Mouse (Mus musculus) lung, embryonic 15.5 days (tissue): Measurements from ENCODE around the gene Pnkp. TPM values are rescaled to one million over a fixed set of nuclear protein-coding genes. Genes with fewer than 3 reads are reported as not detected.
A peak's percentile ranks its signal among the peaks of the same experiment; 100 is the strongest.

Experiments
- ATAC-seq: fragments of 200-750 bp; cut with Nextera tagmentation; 2 replicates; pipeline ENCODE4 v1.8.0; 2017; ENCODE audit warnings: moderate number of reproducible peaks, borderline replicate concordance; ENCODE audit not compliant: low FRiP score, low TSS enrichment; ENCODE audit errors: extremely low read depth
- H3K27ac ChIP-seq: fragments of 300-500 bp; sonication (generic); 2 replicates; pipeline ENCODE4 v1.5.1; 2015; ENCODE audit warnings: moderate library complexity, mild to moderate bottlenecking, inconsistent platforms
- H3K27me3 ChIP-seq: fragments of 300-500 bp; sonication (generic); 2 replicates; pipeline ENCODE4 v1.6.1; 2015; ENCODE audit warnings: inconsistent platforms
- H3K36me3 ChIP-seq: fragments of 300-500 bp; sonication (generic); 2 replicates; pipeline ENCODE4 v1.6.1; 2015; ENCODE audit warnings: inconsistent platforms
- H3K4me1 ChIP-seq: fragments of 300-500 bp; sonication (generic); 2 replicates; pipeline ENCODE4 v1.6.1; 2015; ENCODE audit warnings: inconsistent platforms
- H3K4me2 ChIP-seq: fragments of 300-500 bp; sonication (generic); 2 replicates; pipeline ENCODE4 v1.6.1; 2015; ENCODE audit warnings: inconsistent platforms, mild to moderate bottlenecking, moderate library complexity
- H3K4me3 ChIP-seq: fragments of 300-500 bp; sonication (generic); 2 replicates; pipeline ENCODE4 v1.5.1; 2015; ENCODE audit warnings: mild to moderate bottlenecking, inconsistent platforms
- H3K9ac ChIP-seq: fragments of 300-500 bp; sonication (generic); 2 replicates; pipeline ENCODE4 v1.6.1; 2015; ENCODE audit warnings: inconsistent platforms
- H3K9me3 ChIP-seq: fragments of 300-500 bp; sonication (generic); 2 replicates; pipeline ENCODE4 v1.6.1; 2016; ENCODE audit warnings: inconsistent platforms
- WGBS: fragments of 180-500 bp; shearing (Covaris S2); methylation state at CpG from one replicate; pipeline ENCODE4 v1.1.7; 2015; 5-methylcytosine and 5-hydroxymethylcytosine counted together
- polyA plus RNA-seq: library from polyadenylated mRNA; unstranded; fragments of >200 nt; fragmentation: Nextera tagmentation; extraction: Ambion mirVana; gene quantifications from 2 replicates; pipeline ENCODE4 v1.2.1, GENCODE M21; 2015

The Pnkp gene
- polyA plus RNA-seq, 1 experiment from 2014 or later, result 37.6 TPM

- H3K36me3 ChIP-seq, result peaks cover 8% of the 10 kb centered on the region; the same call in 1 of the 2 replicates
- H3K27me3 ChIP-seq, result no peaks in the 10 kb centered on the region
- peaks cover 66% of the 10 kb centered on the region for H3K4me1 ChIP-seq
- ATAC-seq, result no peak
- no peaks in the 10 kb centered on the region for H3K9me3 ChIP-seq
- peak overlapping the region; percentile 53 for H3K4me3 ChIP-seq
- WGBS, result 35% methylated on average over 10 of the region's 10 CpGs
- peak overlapping the region; percentile 97 for H3K4me2 ChIP-seq
- H3K9ac ChIP-seq, result peak overlapping the region; percentile 69
- peak overlapping the region; percentile 98 for H3K27ac ChIP-seq
Observed at GRCm38 (mm10) chr7:44855036-44855435, 1.9 kb upstream of the Pnkp start.

GRCm38 (mm10) chr7:44856265-44856916 lies 548 bp upstream of the Pnkp start:
- H3K27ac ChIP-seq, result peak overlapping the region; percentile 95
- H3K9ac ChIP-seq, result peak overlapping the region; percentile 80
- 58% methylated on average over 9 of the region's 9 CpGs for WGBS

DNA sequence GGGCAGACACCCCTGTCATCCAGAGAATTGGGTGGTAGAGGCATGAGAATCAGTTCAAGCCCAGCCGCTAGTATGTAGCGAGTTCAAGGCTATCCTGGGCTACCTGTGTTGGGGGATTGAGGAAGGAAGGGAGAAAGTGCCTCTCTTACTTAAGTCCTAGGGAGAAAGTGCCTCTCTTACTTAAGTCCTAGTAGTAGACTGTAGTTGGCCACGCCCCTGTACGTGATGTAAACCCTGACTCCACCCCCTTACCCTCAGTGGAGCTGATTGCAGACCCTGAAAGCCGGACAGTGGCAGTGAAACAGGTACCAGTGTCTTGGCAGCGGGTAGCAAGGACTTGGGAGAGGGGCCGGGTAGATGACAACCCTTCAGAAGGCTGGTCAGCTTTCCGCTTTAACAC lies 966 bp downstream of the Pnkp start:
- WGBS, result 22% methylated on average over 8 of the region's 8 CpGs
- Histone ChIP-seq H3K4me1 (peaks cover 69% of the 10 kb centered on the region), H3K27me3 (no peaks in the 10 kb centered on the region), H3K4me2 (peak overlapping the region; percentile 91), H3K4me3 (peak overlapping the region; percentile 77), H3K9me3 (no peaks in the 10 kb centered on the region), H3K9ac (peak overlapping the region; percentile 80), H3K27ac (peak overlapping the region; percentile 95; the same call in 1 of the 2 replicates), H3K36me3 (peaks cover 17% of the 10 kb centered on the region)
- no peak for ATAC-seq

More at GRCm38 (mm10) chr7:44856265-44856916, 548 bp upstream of the Pnkp start:
- no peaks in the 10 kb centered on the region for H3K27me3 ChIP-seq
- peak overlapping the region; percentile 77 for H3K4me3 ChIP-seq
- ATAC-seq, result no peak
- peaks cover 67% of the 10 kb centered on the region for H3K4me1 ChIP-seq
- H3K4me2 ChIP-seq, result peak overlapping the region; percentile 91
- peaks cover 8% of the 10 kb centered on the region; the same call in 1 of the 2 replicates for H3K36me3 ChIP-seq
- no peaks in the 10 kb centered on the region for H3K9me3 ChIP-seq

GRCm38 (mm10) chr7:44859896-44860295 lies 3.0 kb downstream of the Pnkp start:
- Histone ChIP-seq H3K36me3 (peaks cover 35% of the 10 kb centered on the region), H3K27ac (no peak overlapping the region), H3K4me3 (no peak overlapping the region), H3K4me1 (peaks cover 59% of the 10 kb centered on the region), H3K27me3 (no peaks in the 10 kb centered on the region), H3K9ac (no peak overlapping the region), H3K9me3 (no peaks in the 10 kb centered on the region), H3K4me2 (no peak overlapping the region)
- no peak for ATAC-seq
- 86% methylated on average over 11 of the region's 11 CpGs for WGBS

DNA sequence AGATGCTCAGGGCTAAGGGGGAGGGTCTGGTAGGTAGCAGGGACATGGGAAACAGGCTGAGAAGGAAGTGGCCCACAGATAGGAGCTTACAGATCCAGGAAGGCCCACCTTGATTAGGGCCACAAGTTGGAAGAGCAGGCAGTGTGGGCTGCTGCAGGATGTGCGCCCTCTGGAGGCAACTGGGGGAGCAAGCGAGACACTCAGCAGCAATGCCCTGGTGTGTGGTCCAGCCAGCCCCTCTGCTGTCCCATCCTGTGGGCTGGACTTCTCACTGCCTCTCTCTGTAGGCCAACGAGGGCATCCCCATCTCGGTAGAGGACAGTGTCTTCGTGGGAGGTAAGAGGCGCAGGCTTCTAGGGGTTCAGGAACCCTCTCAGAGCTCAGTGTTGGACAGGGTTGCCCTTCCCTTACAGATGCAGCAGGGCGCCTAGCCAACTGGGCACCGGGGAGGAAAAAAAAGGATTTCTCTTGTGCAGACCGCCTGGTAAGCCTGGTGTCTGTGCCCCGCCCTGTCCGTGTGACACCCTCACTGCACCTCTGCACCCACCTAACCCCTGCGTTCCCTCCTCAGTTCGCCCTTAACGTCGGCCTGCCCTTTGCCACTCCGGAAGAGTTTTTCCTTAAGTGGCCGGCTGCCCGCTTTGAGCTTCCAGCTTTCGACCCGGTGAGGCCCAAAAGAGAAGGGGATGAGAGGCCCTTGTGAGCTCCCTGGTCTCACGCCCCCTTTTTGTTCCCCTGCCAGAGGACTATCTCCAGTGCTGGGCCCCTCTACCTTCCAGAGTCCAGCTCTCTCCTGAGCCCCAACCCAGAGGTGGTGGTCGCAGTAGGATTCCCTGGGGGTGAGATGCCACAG lies 3.9 kb downstream of the Pnkp start:
- Histone ChIP-seq H3K9ac (no peak overlapping the region), H3K4me3 (peak overlapping the region; percentile 4; the same call in 1 of the 2 replicates), H3K27ac (peak overlapping the region; percentile 67), H3K36me3 (peaks cover 43% of the 10 kb centered on the region), H3K27me3 (no peaks in the 10 kb centered on the region), H3K9me3 (no peaks in the 10 kb centered on the region), H3K4me1 (peaks cover 60% of the 10 kb centered on the region), H3K4me2 (no peak overlapping the region; the same call in 1 of the 2 replicates)
- ATAC-seq, result peak; percentile 51; the same call in 1 of the 2 replicates
- WGBS, result 38% methylated on average over 22 of the region's 22 CpGs

DNA sequence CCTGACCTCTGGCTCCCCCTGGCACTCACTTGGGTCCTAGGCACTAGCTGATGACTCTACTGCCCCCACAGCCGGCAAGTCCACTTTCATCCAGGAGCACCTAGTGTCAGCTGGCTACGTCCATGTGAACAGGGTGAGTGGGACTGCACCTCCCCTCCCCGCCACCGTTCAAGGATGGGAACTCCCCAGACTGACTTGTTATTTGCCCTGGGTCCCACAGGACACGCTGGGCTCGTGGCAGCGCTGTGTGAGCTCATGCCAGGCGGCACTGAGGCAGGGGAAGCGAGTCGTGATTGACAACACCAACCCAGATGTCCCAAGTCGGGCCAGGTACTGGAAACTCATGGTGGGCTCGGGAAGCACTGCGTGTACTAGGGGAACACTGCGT lies 4.5 kb downstream of the Pnkp start:
- Histone ChIP-seq H3K4me2 (no peak overlapping the region), H3K4me1 (peaks cover 62% of the 10 kb centered on the region), H3K36me3 (peaks cover 43% of the 10 kb centered on the region), H3K9ac (no peak overlapping the region), H3K9me3 (no peaks in the 10 kb centered on the region), H3K27ac (peak overlapping the region; percentile 67), H3K27me3 (no peaks in the 10 kb centered on the region), H3K4me3 (no peak overlapping the region)
- 75% methylated on average over 14 of the region's 14 CpGs for WGBS
- no peak for ATAC-seq

DNA sequence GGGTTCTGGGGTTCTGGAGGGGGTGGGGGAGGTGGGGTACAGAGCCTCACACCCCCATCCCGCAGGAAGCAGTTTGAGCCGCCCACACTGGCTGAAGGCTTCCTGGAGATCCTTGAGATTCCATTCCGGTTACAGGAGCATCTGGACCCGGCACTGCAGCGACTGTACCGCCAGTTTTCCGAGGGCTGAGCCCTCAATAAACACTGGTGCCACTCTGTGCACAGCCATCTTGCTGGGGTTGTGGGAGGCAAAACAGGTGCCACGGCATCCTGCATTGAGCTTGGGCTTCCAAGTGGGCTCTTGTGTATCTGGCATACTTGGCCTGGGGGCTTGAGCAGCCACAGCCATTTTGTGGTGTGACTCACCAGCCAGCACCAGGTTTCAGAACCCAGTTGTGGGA lies 5.5 kb downstream of the Pnkp start:
- 51% methylated on average over 8 of the region's 8 CpGs for WGBS
- H3K36me3 ChIP-seq, result peaks cover 43% of the 10 kb centered on the region
- ATAC-seq, result no peak
- peaks cover 69% of the 10 kb centered on the region for H3K4me1 ChIP-seq
- no peak overlapping the region for H3K27ac ChIP-seq
- H3K9me3 ChIP-seq, result no peaks in the 10 kb centered on the region
- H3K4me3 ChIP-seq, result no peak overlapping the region
- H3K4me2 ChIP-seq, result no peak overlapping the region
- no peaks in the 10 kb centered on the region for H3K27me3 ChIP-seq
- H3K9ac ChIP-seq, result no peak overlapping the region

DNA sequence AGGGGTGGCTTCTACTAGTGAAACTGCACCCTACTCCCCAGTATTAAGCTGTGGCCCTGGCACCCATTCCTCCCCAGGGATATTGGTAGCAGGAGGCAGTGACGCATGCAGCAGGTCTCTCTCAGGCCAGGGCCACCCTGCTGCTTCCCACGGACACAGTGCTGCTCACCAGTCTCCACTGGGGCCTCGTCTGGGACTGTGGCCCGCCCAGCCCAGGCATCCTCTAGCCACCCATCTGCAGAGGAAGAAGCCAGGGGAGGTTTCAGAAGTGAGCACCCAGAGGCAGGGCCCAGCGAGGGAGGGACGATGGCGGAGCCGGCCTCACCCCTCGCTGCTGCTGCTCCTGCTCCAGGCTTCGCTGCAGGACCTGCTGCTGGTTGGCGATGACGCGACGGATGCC lies 6.3 kb downstream of the Pnkp start:
- Histone ChIP-seq H3K36me3 (peaks cover 43% of the 10 kb centered on the region), H3K27me3 (no peaks in the 10 kb centered on the region), H3K4me2 (no peak overlapping the region), H3K9me3 (no peaks in the 10 kb centered on the region), H3K9ac (no peak overlapping the region), H3K27ac (no peak overlapping the region), H3K4me1 (peaks cover 69% of the 10 kb centered on the region), H3K4me3 (no peak overlapping the region)
- no peak for ATAC-seq
- WGBS, result 87% methylated on average over 14 of the region's 14 CpGs

DNA sequence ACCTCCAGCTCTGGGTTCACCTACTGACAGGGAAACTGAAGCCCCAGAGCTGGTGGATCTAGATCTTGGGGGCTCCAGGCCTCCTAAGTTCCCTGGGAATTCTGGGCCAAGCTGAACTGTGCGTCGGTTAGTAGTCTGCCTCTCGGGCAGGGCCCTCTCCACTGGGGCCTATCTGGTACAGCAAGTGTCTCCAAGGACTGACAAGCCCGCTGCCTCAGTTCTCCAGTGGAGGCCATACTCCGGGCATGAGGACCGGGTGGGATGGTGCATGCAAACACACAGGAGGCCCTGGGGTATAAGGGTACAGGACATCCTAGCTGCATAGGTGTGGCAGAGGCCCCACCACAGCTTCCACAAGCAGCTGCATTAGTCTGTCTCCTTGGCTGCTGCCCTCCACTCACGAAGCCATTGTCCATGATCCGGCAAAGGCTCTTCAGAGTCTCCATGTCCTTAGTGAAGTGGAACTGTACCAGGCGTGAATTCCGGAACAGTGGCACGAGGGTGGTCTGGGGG lies 7.1 kb downstream of the Pnkp start:
- no peak overlapping the region for H3K4me2 ChIP-seq
- H3K9ac ChIP-seq, result no peak overlapping the region
- WGBS, result 80% methylated on average over 11 of the region's 11 CpGs
- peaks cover 67% of the 10 kb centered on the region for H3K4me1 ChIP-seq
- H3K36me3 ChIP-seq, result peaks cover 43% of the 10 kb centered on the region
- no peaks in the 10 kb centered on the region for H3K9me3 ChIP-seq
- no peak overlapping the region for H3K27ac ChIP-seq
- ATAC-seq, result no peak
- no peak overlapping the region for H3K4me3 ChIP-seq
- H3K27me3 ChIP-seq, result no peaks in the 10 kb centered on the region

DNA sequence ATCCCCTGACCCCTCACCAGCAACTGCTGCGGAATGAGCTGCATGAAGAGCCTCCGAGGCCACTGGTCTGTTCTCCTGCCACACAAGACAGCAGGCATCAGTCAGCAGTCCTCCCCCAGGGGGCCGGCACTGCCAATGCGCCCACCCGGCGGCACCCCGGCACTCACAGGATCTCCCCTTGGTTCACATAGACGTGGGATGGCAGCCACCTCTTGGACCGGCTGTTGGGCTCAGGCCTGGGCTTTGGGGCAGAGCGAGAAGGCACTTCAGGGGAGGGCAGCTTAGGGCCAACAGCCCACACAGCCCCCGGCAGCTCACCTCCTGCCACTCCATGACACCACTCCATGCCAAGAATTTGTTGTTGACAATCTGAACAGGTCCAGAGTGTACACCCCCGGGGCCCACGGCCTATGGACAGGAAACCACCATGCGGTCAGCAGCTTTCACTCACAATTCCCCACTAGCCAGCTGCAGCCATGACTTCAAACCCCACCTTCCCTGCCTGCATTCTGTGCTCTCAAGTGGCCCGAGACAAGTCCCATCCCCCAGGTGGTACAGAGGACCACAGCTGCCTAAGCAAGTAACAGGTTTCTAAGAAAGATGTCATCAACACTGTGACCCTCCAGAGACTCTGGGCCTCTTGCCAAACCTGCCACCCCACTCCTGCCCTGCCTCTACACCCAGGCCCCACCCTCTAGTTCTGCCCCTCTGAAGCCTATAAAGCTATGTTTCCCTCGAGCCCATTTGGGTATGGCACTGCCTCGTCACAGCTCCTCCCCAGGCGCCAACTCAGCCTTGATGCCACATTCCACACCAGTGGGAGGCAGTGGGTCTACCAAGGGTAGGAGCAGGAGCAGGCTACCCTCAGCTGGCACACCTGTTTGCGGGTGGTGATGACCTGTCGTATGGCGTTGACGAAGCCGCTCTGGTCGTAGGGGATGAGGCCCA lies 7.9 kb downstream of the Pnkp start:
- H3K27ac ChIP-seq, result peak overlapping the region; percentile 25; the same call in 1 of the 2 replicates
- peak overlapping the region; percentile 21 for H3K9ac ChIP-seq
- H3K4me1 ChIP-seq, result peaks cover 67% of the 10 kb centered on the region
- H3K4me2 ChIP-seq, result no peak overlapping the region
- WGBS, result 70% methylated on average over 24 of the region's 24 CpGs
- H3K36me3 ChIP-seq, result peaks cover 43% of the 10 kb centered on the region
- H3K4me3 ChIP-seq, result no peak overlapping the region
- no peaks in the 10 kb centered on the region for H3K9me3 ChIP-seq
- ATAC-seq, result no peak
- H3K27me3 ChIP-seq, result no peaks in the 10 kb centered on the region
